Mouse (Mus musculus) megakaryocyte, embryonic 14.5 days (primary cell): ENCODE measurements around the gene Apobec3. TPM values are rescaled to one million over a fixed set of nuclear protein-coding genes. Genes with fewer than 3 reads are reported as not detected.

Experiments
- H3K27me3 ChIP-seq: replicated peaks from 2 replicates; pipeline ENCODE3; 2012; ENCODE audit warnings: inconsistent platforms
- H3K36me3 ChIP-seq: replicated peaks from 2 replicates; pipeline ENCODE3; 2012; ENCODE audit warnings: low read length, inconsistent platforms, mixed read lengths
- H3K4me1 ChIP-seq: 2 replicates; pipeline ENCODE4 v1.6.1; 2012; ENCODE audit warnings: inconsistent platforms
- H3K4me3 ChIP-seq: replicated peaks from 2 replicates; pipeline ENCODE3; 2012; ENCODE audit warnings: moderate library complexity, mild to moderate bottlenecking, inconsistent platforms
- H3K9me3 ChIP-seq: 2 replicates; pipeline ENCODE4 v1.6.1; 2012; ENCODE audit warnings: inconsistent platforms
- FLI1 ChIP-seq: IDR thresholded peaks from 2 replicates; pipeline ENCODE4 v1.6.1; 2012; ENCODE audit warnings: low read length, inconsistent platforms, mixed read lengths
- GATA1 ChIP-seq: IDR thresholded peaks from 3 replicates; pipeline ENCODE4 v1.6.1; 2012; ENCODE audit warnings: mixed read lengths, low read length, inconsistent platforms, borderline replicate concordance
- polyA plus RNA-seq: library from polyadenylated mRNA; stranded (reverse); fragments of >175 nt; gene quantifications from 2 replicates; pipeline ENCODE4 v1.2.3, GENCODE M21; 2012; ENCODE audit warnings: low replicate concordance; ENCODE audit not compliant: insufficient read depth

The Apobec3 gene
- polyA plus RNA-seq, 1 experiment, result 1.1 TPM

DNA sequence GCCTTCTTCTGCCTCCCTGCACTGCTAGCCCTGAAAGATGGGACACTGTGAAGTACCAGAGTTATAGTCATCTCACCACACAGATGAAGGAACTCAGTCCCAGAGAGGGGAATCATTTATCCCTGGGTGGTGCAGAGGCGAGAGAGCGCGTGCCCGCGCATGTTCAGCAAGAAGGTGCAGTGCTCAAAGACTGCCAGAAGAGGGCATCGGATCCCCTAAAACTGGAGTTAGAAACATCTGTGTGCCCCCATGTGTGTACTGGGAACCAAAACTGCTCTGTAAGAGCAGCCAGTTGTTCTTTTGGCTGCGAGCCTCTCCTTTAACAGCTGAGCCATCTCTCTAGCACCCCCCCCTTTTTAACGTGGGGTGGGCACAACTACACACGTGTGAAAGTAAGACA is 55.3 kb downstream of the Apobec3 start:
- Histone ChIP-seq H3K4me1 (peaks cover 62% of the 10 kb centered on the region), H3K27me3 (peaks cover 15% of the 10 kb centered on the region), H3K4me3 (no peak overlapping the region), H3K9me3 (peaks cover 7% of the 10 kb centered on the region; the same call in 1 of the 2 replicates), H3K36me3 (peaks cover 27% of the 10 kb centered on the region)
- TF ChIP-seq GATA1, result no peak
- TF ChIP-seq FLI1, result no peak

DNA sequence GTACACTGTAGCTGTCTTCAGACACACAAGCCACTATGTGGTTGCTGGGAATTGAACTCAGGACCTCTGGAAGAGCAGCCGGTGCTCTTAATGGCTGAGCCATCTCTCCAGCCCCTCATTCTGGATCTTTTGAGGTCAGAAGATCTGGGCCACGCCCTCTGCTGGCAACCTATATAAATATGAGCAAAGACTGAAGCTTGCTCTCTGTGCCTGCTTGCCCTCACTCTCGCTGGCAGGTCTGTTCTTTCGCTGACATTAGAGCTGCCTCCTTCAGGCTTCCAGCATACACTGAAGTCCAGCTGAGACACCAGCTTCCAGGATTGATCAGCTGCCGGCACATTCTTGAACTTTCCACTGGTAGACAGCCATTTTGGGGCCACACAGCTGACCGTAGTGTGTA is 56.2 kb downstream of the Apobec3 start:
- Histone ChIP-seq H3K4me3 (no peak overlapping the region), H3K4me1 (peaks cover 71% of the 10 kb centered on the region), H3K27me3 (peaks cover 11% of the 10 kb centered on the region), H3K9me3 (peaks cover 7% of the 10 kb centered on the region; the same call in 1 of the 2 replicates), H3K36me3 (peaks cover 24% of the 10 kb centered on the region)
- no peak for TF ChIP-seq FLI1
- TF ChIP-seq GATA1, result no peak

DNA sequence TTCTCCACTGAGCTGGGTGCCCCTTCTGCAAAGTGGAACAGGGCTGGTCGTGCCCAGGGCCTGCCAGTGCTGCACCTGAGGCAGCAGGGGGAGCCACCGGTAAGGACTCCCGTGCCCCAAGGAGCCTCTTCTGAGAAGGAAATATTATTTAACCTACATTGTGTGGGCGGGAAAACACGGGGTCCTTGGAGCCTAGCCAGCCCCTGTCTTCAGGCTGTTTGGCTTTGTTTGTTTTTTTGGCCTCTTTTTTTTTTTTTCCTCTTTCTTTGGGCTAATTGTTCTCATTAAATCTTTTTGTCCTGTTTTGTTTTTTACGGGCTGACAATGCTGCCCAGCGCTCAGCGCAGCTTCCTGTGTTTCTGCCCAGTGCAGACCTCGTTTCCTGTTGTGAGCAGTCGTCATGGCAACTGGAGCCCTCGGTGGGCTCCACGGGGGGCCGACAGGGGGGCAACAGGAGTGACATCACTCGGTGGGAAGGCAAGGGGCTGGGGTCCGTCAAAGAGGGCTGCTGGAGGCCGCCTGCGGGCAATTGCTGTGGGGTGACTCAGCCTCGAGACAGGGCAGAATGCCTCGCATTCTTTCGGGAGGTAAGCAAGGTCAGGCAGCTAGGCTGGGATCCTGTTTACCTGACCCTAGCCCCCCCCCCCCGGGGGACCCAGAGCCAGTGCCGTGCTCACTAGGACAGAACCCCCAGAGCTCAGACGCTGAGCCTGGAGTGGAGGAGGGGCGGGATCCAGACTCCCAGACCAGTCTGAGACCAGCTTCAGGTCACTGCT is 59.0 kb downstream of the Apobec3 start:
- Histone ChIP-seq H3K27me3 (no peaks in the 10 kb centered on the region), H3K4me1 (peaks cover 84% of the 10 kb centered on the region), H3K9me3 (no peaks in the 10 kb centered on the region), H3K4me3 (peak overlapping the region; percentile 89), H3K36me3 (peaks cover 17% of the 10 kb centered on the region)
- TF ChIP-seq GATA1 (no peak), FLI1 (no peak)

DNA sequence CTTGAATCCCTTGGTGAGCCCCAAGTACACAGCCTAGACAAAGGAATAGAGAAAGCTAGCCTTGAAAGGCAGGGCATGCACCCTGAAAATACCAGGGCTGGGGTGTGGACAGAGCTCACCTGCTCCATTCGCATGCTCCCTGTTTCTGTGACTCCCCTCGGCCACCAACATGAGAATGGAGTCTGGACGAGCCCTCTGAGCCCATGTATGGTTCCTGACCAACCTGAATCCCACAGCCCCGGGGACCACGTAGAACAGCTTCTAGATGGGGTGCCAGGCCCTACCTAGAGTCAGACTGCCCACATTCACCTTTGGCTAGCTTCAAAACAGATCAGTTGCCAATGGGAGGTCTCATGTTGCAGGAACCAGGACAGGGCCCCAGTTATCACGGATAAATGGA is 59.8 kb downstream of the Apobec3 start:
- peaks cover 17% of the 10 kb centered on the region for H3K36me3 ChIP-seq
- H3K4me1 ChIP-seq, result peaks cover 86% of the 10 kb centered on the region

DNA sequence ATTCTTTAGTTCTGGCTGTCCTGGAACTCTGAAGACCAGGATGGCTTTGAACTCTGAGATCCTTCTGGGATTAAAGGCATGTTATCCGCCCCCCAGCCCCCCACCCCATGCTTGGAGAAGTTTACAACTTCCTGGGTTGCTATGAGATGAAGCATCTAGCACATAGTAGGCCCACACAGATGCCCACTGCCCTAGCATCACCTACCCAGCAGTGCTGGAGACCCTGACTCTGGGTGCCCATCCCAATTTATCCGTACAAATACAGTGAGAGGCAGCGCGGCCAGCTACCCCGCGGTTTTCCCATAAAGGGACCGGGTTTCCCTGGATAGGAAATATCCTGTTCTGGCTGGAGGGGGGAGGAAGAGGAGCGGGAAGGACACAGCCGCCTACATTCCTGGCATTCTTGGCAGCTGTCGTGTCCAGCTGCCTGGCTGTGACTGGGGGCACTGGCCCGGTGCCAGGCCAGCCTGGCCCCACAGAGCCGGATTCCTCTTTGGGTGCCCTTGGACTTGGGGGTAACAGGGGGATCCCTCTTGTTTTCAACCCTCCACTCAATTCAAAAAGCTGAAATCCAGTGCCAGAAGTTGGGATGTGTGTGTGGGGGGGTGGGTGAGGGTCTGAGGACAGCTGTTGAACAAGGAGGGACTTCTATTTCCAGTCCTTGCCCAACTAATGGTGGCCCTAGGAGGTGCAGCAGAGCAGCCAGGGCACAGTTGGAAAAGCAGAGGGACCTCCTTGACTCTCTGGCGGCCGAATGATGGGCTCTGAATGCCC is 60.5 kb downstream of the Apobec3 start:
- Histone ChIP-seq H3K36me3 (peaks cover 14% of the 10 kb centered on the region), H3K9me3 (no peaks in the 10 kb centered on the region), H3K4me3 (no peak overlapping the region), H3K27me3 (no peaks in the 10 kb centered on the region), H3K4me1 (peaks cover 85% of the 10 kb centered on the region)
- TF ChIP-seq GATA1 (no peak), FLI1 (no peak)

More for the DNA sequence above, 59.8 kb downstream of the Apobec3 start:
- TF ChIP-seq GATA1, result no peak
- no peak for TF ChIP-seq FLI1
- Histone ChIP-seq H3K27me3 (no peaks in the 10 kb centered on the region), H3K9me3 (no peaks in the 10 kb centered on the region), H3K4me3 (peak overlapping the region; percentile 25)

DNA sequence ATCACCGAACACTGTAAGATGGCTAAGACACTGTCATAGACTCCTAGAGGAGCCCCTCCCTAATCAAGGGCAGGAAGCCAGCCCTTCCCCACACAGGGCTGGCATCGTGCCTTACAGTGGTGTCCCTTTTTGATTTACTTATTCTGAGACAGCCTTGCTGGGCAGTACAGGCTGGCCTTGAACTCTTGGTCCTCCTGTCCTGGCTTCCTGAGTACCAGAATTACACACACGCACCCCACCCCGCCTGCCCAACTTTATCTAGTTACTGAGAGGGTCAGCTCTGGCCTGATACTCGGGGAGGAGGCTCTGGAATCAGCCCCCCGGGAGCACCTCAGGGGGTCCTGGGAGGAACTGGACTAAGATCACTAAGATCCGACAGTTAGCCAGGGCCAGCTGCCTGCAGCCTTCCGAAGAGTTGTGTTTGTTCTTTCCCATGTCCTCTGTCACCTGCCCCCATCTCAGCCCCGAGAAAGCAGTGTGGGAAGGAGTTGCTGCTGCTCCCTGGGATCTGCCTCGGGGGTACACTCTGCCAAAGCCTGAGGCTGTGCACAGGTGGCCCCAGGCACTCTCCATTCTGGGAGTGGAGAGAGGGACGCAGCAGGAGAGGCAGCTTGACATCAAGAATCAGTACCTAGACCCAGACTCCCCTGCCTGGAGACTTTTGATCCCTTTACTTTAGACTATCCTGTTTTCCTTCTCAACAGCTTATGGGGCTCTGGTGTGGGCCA is 61.2 kb downstream of the Apobec3 start:
- Histone ChIP-seq H3K4me1 (peaks cover 88% of the 10 kb centered on the region), H3K4me3 (peak overlapping the region; percentile 17), H3K27me3 (no peaks in the 10 kb centered on the region), H3K36me3 (peaks cover 11% of the 10 kb centered on the region), H3K9me3 (no peaks in the 10 kb centered on the region)
- TF ChIP-seq FLI1, result no peak
- no peak for TF ChIP-seq GATA1

DNA sequence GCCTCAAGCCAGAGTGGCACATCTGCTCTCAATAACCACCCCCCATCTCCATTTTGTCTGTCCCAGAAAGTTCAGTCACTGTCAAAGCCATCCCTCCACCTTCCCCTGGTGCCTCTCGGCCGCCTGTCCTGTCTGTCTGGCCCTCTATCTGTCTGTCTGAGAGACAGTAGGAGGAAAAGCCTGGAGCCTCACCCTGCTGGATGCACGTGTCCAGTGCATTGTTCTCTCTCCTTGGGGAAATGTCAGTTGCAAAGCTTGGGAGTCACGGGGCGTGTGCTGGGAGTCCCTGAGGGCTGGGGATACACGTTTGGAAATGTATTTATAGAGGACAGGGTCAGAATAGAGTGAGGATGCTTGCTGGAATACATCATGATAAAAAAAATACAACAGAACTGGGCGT is 62.0 kb downstream of the Apobec3 start:
- H3K4me3 ChIP-seq, result no peak overlapping the region
- no peaks in the 10 kb centered on the region for H3K27me3 ChIP-seq
- TF ChIP-seq GATA1 (no peak), FLI1 (no peak)
- no peaks in the 10 kb centered on the region for H3K9me3 ChIP-seq
- peaks cover 89% of the 10 kb centered on the region for H3K4me1 ChIP-seq
- H3K36me3 ChIP-seq, result peaks cover 11% of the 10 kb centered on the region

DNA sequence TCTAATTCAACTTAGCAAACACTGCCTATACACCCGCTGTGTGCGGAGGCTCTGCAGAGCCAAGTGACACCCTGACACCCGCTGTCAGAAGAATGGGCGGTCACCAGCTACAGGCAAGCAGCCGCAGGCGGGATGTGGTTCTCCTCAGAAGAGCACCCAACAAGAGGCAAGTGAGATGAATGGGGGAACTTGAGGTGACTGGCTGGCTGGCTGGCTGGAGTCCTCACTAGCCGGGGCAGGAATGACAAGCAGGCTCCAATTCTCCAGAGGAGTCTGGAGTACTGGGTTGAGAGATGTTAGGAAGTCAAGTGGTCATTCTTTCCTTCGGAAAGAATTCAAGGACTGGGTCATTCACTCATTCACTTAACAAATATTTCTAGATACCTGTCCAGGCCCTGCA is 65.1 kb downstream of the Apobec3 start:
- TF ChIP-seq FLI1, result no peak
- no peak for TF ChIP-seq GATA1
- peaks cover 4% of the 10 kb centered on the region for H3K36me3 ChIP-seq
- H3K4me1 ChIP-seq, result peaks cover 76% of the 10 kb centered on the region

DNA sequence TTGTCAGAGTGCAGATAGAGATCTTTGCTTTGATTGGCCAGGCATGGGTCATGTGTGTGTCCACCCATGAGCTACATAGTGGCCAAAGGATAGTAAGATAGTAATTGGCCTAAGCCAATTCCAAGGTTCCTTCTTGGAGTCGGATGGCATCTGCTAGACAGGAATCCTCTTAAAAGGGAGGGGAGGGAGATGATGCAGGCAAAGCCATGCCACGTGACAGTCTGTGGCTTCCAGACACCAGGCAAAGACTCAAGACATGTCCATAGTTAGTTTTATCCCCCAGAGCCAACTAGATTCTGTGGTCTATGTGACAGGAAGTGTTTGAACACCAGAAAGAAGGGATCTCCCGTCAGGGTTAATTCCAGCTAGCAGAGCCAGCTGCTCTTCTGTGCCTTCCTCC is 67.0 kb downstream of the Apobec3 start:
- H3K9me3 ChIP-seq, result no peaks in the 10 kb centered on the region
- peak overlapping the region; percentile 86 for H3K4me3 ChIP-seq
- peaks cover 4% of the 10 kb centered on the region for H3K36me3 ChIP-seq
- H3K27me3 ChIP-seq, result peaks cover 2% of the 10 kb centered on the region
- TF ChIP-seq FLI1 (no peak), GATA1 (no peak)
- peaks cover 70% of the 10 kb centered on the region for H3K4me1 ChIP-seq

More for the DNA sequence above, 65.1 kb downstream of the Apobec3 start:
- Histone ChIP-seq H3K4me3 (peak overlapping the region; percentile 86), H3K9me3 (no peaks in the 10 kb centered on the region), H3K27me3 (peaks cover 2% of the 10 kb centered on the region)

DNA sequence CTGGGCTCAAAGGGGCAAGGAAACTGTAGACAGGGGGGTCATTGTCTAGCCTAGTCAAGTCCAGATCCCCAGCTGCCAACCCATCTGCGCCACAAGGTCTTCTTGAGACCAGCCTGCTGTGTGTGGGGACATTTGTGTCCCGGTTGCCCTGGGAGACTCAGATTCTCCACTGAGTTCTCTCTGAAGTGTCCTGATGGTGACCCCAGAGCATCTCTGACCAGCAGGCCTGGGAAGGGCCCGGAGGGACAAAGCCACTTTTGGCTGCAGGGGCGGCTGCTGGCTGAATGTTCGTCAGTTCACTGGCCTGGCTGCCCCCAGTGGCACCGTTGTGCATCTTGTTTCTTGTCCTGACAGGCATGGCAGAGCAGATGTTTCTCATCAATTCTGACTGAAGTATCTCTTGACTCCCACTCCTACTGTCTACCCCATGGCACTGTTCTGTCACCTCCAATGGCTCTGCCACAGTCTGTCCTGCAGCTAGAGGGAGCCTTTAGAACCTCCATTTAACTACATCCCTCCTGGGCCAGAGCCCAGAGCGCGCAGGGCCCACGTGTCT is 70.0 kb downstream of the Apobec3 start:
- H3K4me1 ChIP-seq, result peaks cover 48% of the 10 kb centered on the region
- TF ChIP-seq FLI1 (no peak), GATA1 (no peak)
- H3K36me3 ChIP-seq, result no peaks in the 10 kb centered on the region
- H3K4me3 ChIP-seq, result no peak overlapping the region
- H3K9me3 ChIP-seq, result no peaks in the 10 kb centered on the region
- H3K27me3 ChIP-seq, result peaks cover 2% of the 10 kb centered on the region
